Mouse (Mus musculus): ENCODE results near the gene Zfp184. TPM values are rescaled to one million over a fixed set of nuclear protein-coding genes. Genes with fewer than 3 reads are reported as not detected.

Gene Zfp184
- polyA plus RNA-seq, 1 experiment from 2014 or later: 27.9 TPM

DNA sequence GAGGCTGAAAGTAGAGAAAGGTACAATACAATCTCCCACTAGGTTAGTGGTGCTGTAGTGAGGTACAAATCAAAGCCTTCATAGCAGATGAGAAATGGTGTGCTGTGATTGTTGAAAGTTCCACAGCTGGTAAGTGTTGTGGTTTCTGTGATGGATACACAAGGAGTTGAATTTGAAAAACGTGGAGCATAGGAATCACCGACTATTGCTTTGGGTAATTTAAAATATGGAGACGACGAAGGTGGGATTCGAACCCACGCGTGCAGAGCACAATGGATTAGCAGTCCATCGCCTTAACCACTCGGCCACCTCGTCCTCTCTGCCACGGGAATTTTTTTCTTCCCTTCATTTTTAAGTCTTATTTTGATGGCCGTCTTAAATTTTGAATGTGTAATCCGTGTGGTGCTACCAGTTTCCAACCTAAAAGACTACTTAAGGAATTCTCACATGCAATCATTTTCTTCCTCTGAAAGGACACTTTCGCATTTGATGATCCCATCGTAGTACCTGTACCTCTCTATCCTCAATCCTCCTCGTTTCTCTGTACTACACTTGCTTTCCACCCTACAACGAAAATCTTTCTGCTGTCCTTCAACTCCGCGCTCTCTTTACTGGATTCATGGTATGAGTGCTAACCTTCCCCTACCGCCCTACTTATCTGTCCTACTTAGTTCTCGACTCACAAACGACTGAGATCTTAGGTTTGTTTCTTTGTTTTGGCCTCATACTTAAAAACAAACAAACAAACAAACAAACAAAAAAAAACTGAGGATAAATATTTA, 49.3 kb downstream of the Zfp184 start:
- 1% methylated on average over 22 of the region's 22 CpGs for WGBS
- Histone ChIP-seq H3K27ac (ENCODE audit: low read depth, low read length) (no peak overlapping the region), H3K27me3 (ENCODE audit: control insufficient read depth, insufficient read depth, low read length) (peaks cover 43% of the 10 kb centered on the region), H3K4me3 (ENCODE audit: low read depth, low read length) (no peak overlapping the region), H3K9ac (ENCODE audit: low read length) (no peak overlapping the region), H3K4me2 (0 out of 2 replicates have a peak overlapping the region, but pooled peaks have one; percentile 8), H3K4me1 (ENCODE audit: control insufficient read depth, insufficient read depth, low read length) (0 out of 2 replicates have a peak, but pooled peaks cover 3% of the 10 kb centered on the region), H3K9me3 (ENCODE audit: control insufficient read depth, low read length) (no peaks in the 10 kb centered on the region), H3K36me3 (ENCODE audit: control insufficient read depth, insufficient read depth, low read length) (no peaks in the 10 kb centered on the region)
- ATAC-seq (ENCODE audit: low FRiP score) (no peak), DNase-seq (ENCODE audit: low spot score, missing footprints) (peak; percentile 95)

DNA sequence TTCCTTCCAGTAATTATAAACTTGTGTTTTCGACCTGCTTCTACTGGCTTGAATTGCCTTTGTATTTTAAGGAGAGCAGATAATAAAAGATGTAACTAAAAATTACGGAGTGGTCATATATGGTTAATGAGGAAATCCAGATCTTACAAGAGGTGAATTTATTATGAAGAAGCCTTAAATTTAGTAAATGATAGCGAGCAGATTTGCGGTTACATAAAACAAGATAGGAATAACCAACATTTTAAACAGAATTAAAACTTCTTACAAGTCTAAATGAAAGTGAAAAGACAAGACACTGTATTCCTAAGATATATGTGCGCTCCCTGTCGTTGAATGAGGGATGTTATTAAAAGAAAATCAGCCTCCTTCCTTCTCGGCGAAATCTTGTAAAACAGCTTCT, 50.0 kb downstream of the Zfp184 start:
- DNase-seq (ENCODE audit: low spot score, missing footprints): no peak
- peaks cover 50% of the 10 kb centered on the region for H3K27me3 ChIP-seq (ENCODE audit: control insufficient read depth, insufficient read depth, low read length)
- 4% methylated on average over 8 of the region's 8 CpGs for WGBS

DNA sequence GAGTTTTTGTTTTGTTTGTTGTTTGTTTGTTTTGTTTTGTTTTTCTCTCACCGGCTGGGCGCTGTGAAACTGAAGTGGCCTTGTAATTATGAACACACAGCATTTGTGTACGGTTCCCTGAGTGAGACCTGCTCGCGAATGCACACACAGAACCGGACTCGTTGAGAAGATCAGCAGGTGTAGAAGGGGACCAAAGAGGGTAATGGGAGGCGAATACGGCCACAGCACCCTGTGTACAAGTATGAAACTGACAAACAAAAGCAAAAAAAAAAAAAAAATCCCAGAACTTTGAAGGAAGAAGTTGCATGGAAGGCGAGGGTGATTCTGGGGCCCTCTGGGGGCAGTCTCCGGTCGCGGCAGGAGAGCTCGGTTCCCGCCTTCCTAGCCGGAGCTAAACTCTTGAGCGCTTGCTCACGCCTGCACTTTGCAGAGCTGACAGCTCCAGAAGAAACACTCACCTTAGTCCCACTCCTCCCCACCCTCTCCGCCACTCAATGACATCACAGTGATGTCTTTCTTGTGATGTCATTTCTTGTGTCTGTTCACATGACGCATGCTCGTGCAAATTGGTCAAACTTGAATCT, 50.5 kb downstream of the Zfp184 start:
- under 1% methylated on average over 21 of the region's 21 CpGs for WGBS
- peak; percentile 96 for DNase-seq (ENCODE audit: low spot score, missing footprints)
- Histone ChIP-seq H3K36me3 (ENCODE audit: control insufficient read depth, insufficient read depth, low read length) (no peaks in the 10 kb centered on the region), H3K27ac (ENCODE audit: low read depth, low read length) (no peak overlapping the region), H3K4me2 (peak overlapping the region; percentile 52), H3K4me3 (ENCODE audit: low read depth, low read length) (peak overlapping the region; percentile 30), H3K9me3 (ENCODE audit: control insufficient read depth, low read length) (no peaks in the 10 kb centered on the region), H3K9ac (ENCODE audit: low read length) (no peak overlapping the region; the same call in 1 of the 2 replicates), H3K27me3 (ENCODE audit: control insufficient read depth, insufficient read depth, low read length) (peaks cover 56% of the 10 kb centered on the region), H3K4me1 (ENCODE audit: control insufficient read depth, insufficient read depth, low read length) (0 out of 2 replicates have a peak, but pooled peaks cover 3% of the 10 kb centered on the region)
- ATAC-seq (ENCODE audit: low FRiP score): peak; percentile 67

More for the DNA sequence above, 50.0 kb downstream of the Zfp184 start:
- Histone ChIP-seq H3K9ac (ENCODE audit: low read length) (no peak overlapping the region; the same call in 1 of the 2 replicates), H3K4me3 (ENCODE audit: low read depth, low read length) (peak overlapping the region; percentile 30), H3K36me3 (ENCODE audit: control insufficient read depth, insufficient read depth, low read length) (no peaks in the 10 kb centered on the region), H3K4me1 (ENCODE audit: control insufficient read depth, insufficient read depth, low read length) (0 out of 2 replicates have a peak, but pooled peaks cover 3% of the 10 kb centered on the region), H3K9me3 (ENCODE audit: control insufficient read depth, low read length) (no peaks in the 10 kb centered on the region), H3K4me2 (peak overlapping the region; percentile 52), H3K27ac (ENCODE audit: low read depth, low read length) (no peak overlapping the region)
- ATAC-seq (ENCODE audit: low FRiP score): no peak

GRCm38 (mm10) chr13:21996101-21996839, 51.4 kb downstream of the Zfp184 start:
- Histone ChIP-seq H3K36me3 (ENCODE audit: control insufficient read depth, insufficient read depth, low read length) (no peaks in the 10 kb centered on the region), H3K9me3 (ENCODE audit: control insufficient read depth, low read length) (no peaks in the 10 kb centered on the region), H3K4me2 (peak overlapping the region; percentile 52), H3K27ac (ENCODE audit: low read depth, low read length) (no peak overlapping the region), H3K4me1 (ENCODE audit: control insufficient read depth, insufficient read depth, low read length) (0 out of 2 replicates have a peak, but pooled peaks cover 3% of the 10 kb centered on the region), H3K27me3 (ENCODE audit: control insufficient read depth, insufficient read depth, low read length) (peaks cover 64% of the 10 kb centered on the region), H3K9ac (ENCODE audit: low read length) (no peak overlapping the region), H3K4me3 (ENCODE audit: low read depth, low read length) (peak overlapping the region; percentile 21)
- WGBS: 1% methylated on average over 12 of the region's 12 CpGs
- ATAC-seq (ENCODE audit: low FRiP score): peak; percentile 69; the same call in 1 of the 2 replicates
- DNase-seq (ENCODE audit: low spot score, missing footprints): peak; percentile 97

GRCm38 (mm10) chr13:21996840-21997185, 51.9 kb downstream of the Zfp184 start:
- Histone ChIP-seq H3K4me2 (peak overlapping the region; percentile 36), H3K27me3 (ENCODE audit: control insufficient read depth, insufficient read depth, low read length) (peaks cover 69% of the 10 kb centered on the region), H3K4me1 (ENCODE audit: control insufficient read depth, insufficient read depth, low read length) (0 out of 2 replicates have a peak, but pooled peaks cover 3% of the 10 kb centered on the region), H3K36me3 (ENCODE audit: control insufficient read depth, insufficient read depth, low read length) (no peaks in the 10 kb centered on the region), H3K4me3 (ENCODE audit: low read depth, low read length) (peak overlapping the region; percentile 21), H3K27ac (ENCODE audit: low read depth, low read length) (no peak overlapping the region), H3K9me3 (ENCODE audit: control insufficient read depth, low read length) (no peaks in the 10 kb centered on the region), H3K9ac (ENCODE audit: low read length) (no peak overlapping the region)
- DNase-seq (ENCODE audit: low spot score, missing footprints): peak; percentile 95
- WGBS: under 1% methylated on average over 13 of the region's 13 CpGs
- ATAC-seq (ENCODE audit: low FRiP score): no peak

- 0 out of 2 replicates have a peak, but pooled peaks cover 3% of the 10 kb centered on the region for H3K4me1 ChIP-seq (ENCODE audit: control insufficient read depth, insufficient read depth, low read length)
- H3K9me3 ChIP-seq (ENCODE audit: control insufficient read depth, low read length): no peaks in the 10 kb centered on the region
- DNase-seq (ENCODE audit: low spot score, missing footprints) (peak; percentile 90), ATAC-seq (ENCODE audit: low FRiP score) (no peak)
- H3K27me3 ChIP-seq (ENCODE audit: control insufficient read depth, insufficient read depth, low read length): peaks cover 74% of the 10 kb centered on the region
- 1% methylated on average over 21 of the region's 21 CpGs for WGBS
- peak overlapping the region; percentile 21; the same call in 1 of the 2 replicates for H3K4me3 ChIP-seq (ENCODE audit: low read depth, low read length)
- H3K36me3 ChIP-seq (ENCODE audit: control insufficient read depth, insufficient read depth, low read length): no peaks in the 10 kb centered on the region
- H3K4me2 ChIP-seq: peak overlapping the region; percentile 36
- H3K27ac ChIP-seq (ENCODE audit: low read depth, low read length): no peak overlapping the region
- no peak overlapping the region for H3K9ac ChIP-seq (ENCODE audit: low read length)
These were observed 52.4 kb downstream of the Zfp184 start for GRCm38 (mm10) chr13:21997201-21997820.

DNA sequence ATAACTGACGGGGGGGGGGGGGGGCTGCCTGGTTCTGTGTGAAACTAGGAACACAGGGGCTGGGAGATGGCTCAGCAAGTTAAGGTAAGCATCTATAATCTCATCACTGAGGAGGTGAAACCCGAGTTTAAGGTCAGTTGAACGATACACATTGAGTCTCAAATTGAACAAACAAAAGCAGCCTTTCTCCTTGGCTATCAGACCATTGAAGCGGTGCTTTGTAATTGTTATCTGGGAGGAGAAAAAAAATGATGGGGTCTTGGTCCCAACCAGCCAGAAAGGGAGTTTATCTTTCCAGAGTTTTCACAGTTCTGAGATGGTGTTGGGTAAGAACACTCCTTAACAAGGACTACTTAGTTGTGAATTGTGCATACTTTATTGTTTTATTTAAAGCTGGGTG, 52.9 kb downstream of the Zfp184 start:
- H3K36me3 ChIP-seq (ENCODE audit: control insufficient read depth, insufficient read depth, low read length): no peaks in the 10 kb centered on the region

GRCm38 (mm10) chr13:21998412-21998811, 53.5 kb downstream of the Zfp184 start:
- DNase-seq (ENCODE audit: low spot score, missing footprints): no peak
- H3K4me2 ChIP-seq: no peak overlapping the region
- H3K27me3 ChIP-seq (ENCODE audit: control insufficient read depth, insufficient read depth, low read length): peaks cover 85% of the 10 kb centered on the region
- H3K9ac ChIP-seq (ENCODE audit: low read length): no peak overlapping the region
- H3K4me1 ChIP-seq (ENCODE audit: control insufficient read depth, insufficient read depth, low read length): 0 out of 2 replicates have a peak, but pooled peaks cover 3% of the 10 kb centered on the region
- H3K4me3 ChIP-seq (ENCODE audit: low read depth, low read length): no peak overlapping the region
- H3K36me3 ChIP-seq (ENCODE audit: control insufficient read depth, insufficient read depth, low read length): no peaks in the 10 kb centered on the region
- no peak overlapping the region for H3K27ac ChIP-seq (ENCODE audit: low read depth, low read length)
- H3K9me3 ChIP-seq (ENCODE audit: control insufficient read depth, low read length): no peaks in the 10 kb centered on the region
- no peak for ATAC-seq (ENCODE audit: low FRiP score)
- 19% methylated on average over 3 of the region's 3 CpGs for WGBS

More for the DNA sequence above, 52.9 kb downstream of the Zfp184 start:
- DNase-seq (ENCODE audit: low spot score, missing footprints): peak; percentile 88
- H3K4me1 ChIP-seq (ENCODE audit: control insufficient read depth, insufficient read depth, low read length): 0 out of 2 replicates have a peak, but pooled peaks cover 3% of the 10 kb centered on the region
- H3K27ac ChIP-seq (ENCODE audit: low read depth, low read length): no peak overlapping the region
- peaks cover 79% of the 10 kb centered on the region for H3K27me3 ChIP-seq (ENCODE audit: control insufficient read depth, insufficient read depth, low read length)
- no peak for ATAC-seq (ENCODE audit: low FRiP score)
- H3K4me2 ChIP-seq: peak overlapping the region; percentile 36; the same call in 1 of the 2 replicates
- H3K9me3 ChIP-seq (ENCODE audit: control insufficient read depth, low read length): no peaks in the 10 kb centered on the region
- no peak overlapping the region for H3K9ac ChIP-seq (ENCODE audit: low read length)
- 4% methylated on average over 4 of the region's 4 CpGs for WGBS
- H3K4me3 ChIP-seq (ENCODE audit: low read depth, low read length): no peak overlapping the region
